Mouse (Mus musculus): Measurements from ENCODE around the gene Comp. TPM values are rescaled to one million over a fixed set of nuclear protein-coding genes. Genes with fewer than 3 reads are reported as not detected.

Comp gene
- polyA plus RNA-seq, 1 experiment from 2014 or later, result 0.42 TPM

DNA sequence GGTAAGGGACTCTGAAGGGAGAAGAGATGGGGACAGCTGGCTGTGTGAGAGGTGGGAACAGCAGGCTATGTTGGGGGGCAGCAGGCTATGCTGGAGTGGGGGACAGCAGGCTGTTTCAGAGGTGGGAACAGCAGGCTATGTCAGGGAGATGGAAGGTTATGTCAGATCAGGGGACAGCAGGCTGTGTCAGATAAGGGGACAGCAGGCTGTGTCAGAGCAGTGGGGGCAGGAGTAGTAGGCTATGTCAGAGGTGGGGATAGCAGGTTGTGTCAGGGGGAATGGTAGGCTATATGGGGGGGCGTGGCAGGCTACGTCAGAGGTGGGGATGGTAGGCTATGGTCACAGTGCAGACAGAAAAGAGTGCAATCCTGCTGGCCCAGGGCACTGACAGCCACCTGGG, 49.4 kb downstream of the Comp start:
- Histone ChIP-seq H3K9me3 (no peaks in the 10 kb centered on the region), H3K36me3 (no peaks in the 10 kb centered on the region), H3K27ac (no peak overlapping the region), H3K27me3 (no peaks in the 10 kb centered on the region), H3K4me2 (replicated peaks) (no peak overlapping the region), H3K4me3 (replicated peaks) (no peak overlapping the region), H3K4me1 (replicated peaks) (peaks cover 21% of the 10 kb centered on the region), H3K9ac (replicated peaks) (no peak overlapping the region)
- 85% methylated on average over 2 of the region's 2 CpGs for WGBS
- no peak for ATAC-seq

GRCm38 (mm10) chr8:70426300-70426907, 53.0 kb downstream of the Comp start:
- no peaks in the 10 kb centered on the region; the same call in 1 of the 2 replicates for H3K4me1 ChIP-seq (replicated peaks)
- H3K9ac ChIP-seq (replicated peaks), result no peak overlapping the region
- no peaks in the 10 kb centered on the region for H3K27me3 ChIP-seq
- no peak for ATAC-seq
- no peaks in the 10 kb centered on the region for H3K36me3 ChIP-seq
- 89% methylated on average over 2 of the region's 2 CpGs for WGBS
- no peak overlapping the region for H3K4me2 ChIP-seq (replicated peaks)
- no peak overlapping the region for H3K4me3 ChIP-seq (replicated peaks)
- no peak overlapping the region for H3K27ac ChIP-seq
- no peaks in the 10 kb centered on the region for H3K9me3 ChIP-seq

DNA sequence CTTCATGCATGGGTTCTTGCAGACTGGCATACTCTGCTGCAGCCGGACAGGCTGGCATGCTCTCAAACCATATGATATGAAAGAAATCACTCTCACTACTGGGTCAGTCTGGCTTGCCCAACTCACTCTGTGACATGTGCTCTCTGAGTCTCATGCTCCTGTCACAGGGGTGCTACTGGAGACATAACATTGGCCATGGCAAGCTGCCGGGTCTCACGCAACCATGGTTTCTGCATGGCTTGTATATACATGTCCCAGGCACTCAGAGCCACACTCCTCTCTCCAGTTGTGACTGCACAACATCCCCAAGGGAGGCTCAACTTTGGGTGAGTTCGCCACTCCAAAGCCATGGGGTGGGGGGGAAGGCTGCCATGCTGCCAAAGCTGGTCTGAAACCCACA, 57.9 kb downstream of the Comp start:
- H3K9ac ChIP-seq (replicated peaks), result no peak overlapping the region
- ATAC-seq, result no peak
- H3K4me3 ChIP-seq (replicated peaks), result no peak overlapping the region
- 96% methylated on average over 4 of the region's 4 CpGs for WGBS
- no peaks in the 10 kb centered on the region for H3K27me3 ChIP-seq
- 0 out of 2 replicates have a peak, but pooled peaks cover 3% of the 10 kb centered on the region for H3K4me1 ChIP-seq (replicated peaks)
- no peaks in the 10 kb centered on the region; the same call in 1 of the 2 replicates for H3K36me3 ChIP-seq
- H3K27ac ChIP-seq, result no peak overlapping the region
- no peaks in the 10 kb centered on the region for H3K9me3 ChIP-seq
- H3K4me2 ChIP-seq (replicated peaks), result no peak overlapping the region

Other genes starting within 250 kb of the Comp start
- gene Nr2c2ap, start 242.2 kb upstream of the Comp start, polyA plus RNA-seq (2015; fragmentation: Nextera tagmentation; extraction: Ambion mirVana), result 27.2 and 30.4 TPM in 2 replicates
- gene Rfxank, start 234.4 kb upstream of the Comp start, polyA plus RNA-seq (2015; fragmentation: Nextera tagmentation; extraction: Ambion mirVana), result 12.5 and 13.4 TPM in 2 replicates
- gene Borcs8, start 234.1 kb upstream of the Comp start, polyA plus RNA-seq (2015; fragmentation: Nextera tagmentation; extraction: Ambion mirVana), result 53.0 and 56.5 TPM in 2 replicates
- gene Mef2b, start 233.8 kb upstream of the Comp start, polyA plus RNA-seq (2015; fragmentation: Nextera tagmentation; extraction: Ambion mirVana), result 0.26 and 0.59 TPM in 2 replicates
- gene Tmem161a, start 201.2 kb upstream of the Comp start, polyA plus RNA-seq (2015; fragmentation: Nextera tagmentation; extraction: Ambion mirVana), result 44.6 and 49.5 TPM in 2 replicates
- 4.3 and 4.4 TPM in 2 replicates for gene Slc25a42, start 161.3 kb upstream of the Comp start, polyA plus RNA-seq (2015; fragmentation: Nextera tagmentation; extraction: Ambion mirVana)
- gene Sugp2, start 139.3 kb upstream of the Comp start, polyA plus RNA-seq (2015; fragmentation: Nextera tagmentation; extraction: Ambion mirVana), result 84.2 and 86.0 TPM in 2 replicates
- 74.2 and 77.6 TPM in 2 replicates for gene Armc6, start 139.1 kb upstream of the Comp start, polyA plus RNA-seq (2015; fragmentation: Nextera tagmentation; extraction: Ambion mirVana)
- gene Homer3, start 90.7 kb upstream of the Comp start, polyA plus RNA-seq (2015; fragmentation: Nextera tagmentation; extraction: Ambion mirVana), result 57.7 and 61.5 TPM in 2 replicates
- gene Ddx49, start 71.1 kb upstream of the Comp start, polyA plus RNA-seq (2015; fragmentation: Nextera tagmentation; extraction: Ambion mirVana), result 50.0 and 54.6 TPM in 2 replicates
- 273 and 290 TPM in 2 replicates for gene Cope, start 71.0 kb upstream of the Comp start, polyA plus RNA-seq (2015; fragmentation: Nextera tagmentation; extraction: Ambion mirVana)
- gene Cers1, start 57.8 kb upstream of the Comp start, polyA plus RNA-seq (2015; fragmentation: Nextera tagmentation; extraction: Ambion mirVana), result 23.7 and 26.2 TPM in 2 replicates
- 3.7 and 6.0 TPM in 2 replicates for gene Gdf1, start 43.7 kb upstream of the Comp start, polyA plus RNA-seq (2015; fragmentation: Nextera tagmentation; extraction: Ambion mirVana)
- gene Upf1, start 20.3 kb upstream of the Comp start, polyA plus RNA-seq (2015; fragmentation: Nextera tagmentation; extraction: Ambion mirVana), result 15.5 and 18.1 TPM in 2 replicates
- gene Crtc1, start 66.0 kb downstream of the Comp start, polyA plus RNA-seq (2015; fragmentation: Nextera tagmentation; extraction: Ambion mirVana), result 33.9 and 36.1 TPM in 2 replicates
- gene Klhl26, start 103.4 kb downstream of the Comp start, polyA plus RNA-seq (2015; fragmentation: Nextera tagmentation; extraction: Ambion mirVana), result 19.3 and 22.2 TPM in 2 replicates
- 60.6 and 61.5 TPM in 2 replicates for gene Tmem59l, start 113.8 kb downstream of the Comp start, polyA plus RNA-seq (2015; fragmentation: Nextera tagmentation; extraction: Ambion mirVana)
- 0.97 and 1.1 TPM in 2 replicates for gene Crlf1, start 119.6 kb downstream of the Comp start, polyA plus RNA-seq (2015; fragmentation: Nextera tagmentation; extraction: Ambion mirVana)
- 152 and 155 TPM in 2 replicates for gene Rex1bd, start 133.2 kb downstream of the Comp start, polyA plus RNA-seq (2015; fragmentation: Nextera tagmentation; extraction: Ambion mirVana)
- 680 and 755 TPM in 2 replicates for gene Uba52, start 137.2 kb downstream of the Comp start, polyA plus RNA-seq (2015; fragmentation: Nextera tagmentation; extraction: Ambion mirVana)
- 370 and 392 TPM in 2 replicates for gene Fkbp8, start 154.2 kb downstream of the Comp start, polyA plus RNA-seq (2015; fragmentation: Nextera tagmentation; extraction: Ambion mirVana)
- gene Kxd1, start 154.4 kb downstream of the Comp start, polyA plus RNA-seq (2015; fragmentation: Nextera tagmentation; extraction: Ambion mirVana), result 44.5 and 48.1 TPM in 2 replicates
- 17.8 and 18.0 TPM in 2 replicates for gene Ell, start 165.9 kb downstream of the Comp start, polyA plus RNA-seq (2015; fragmentation: Nextera tagmentation; extraction: Ambion mirVana)
- gene Isyna1, start 220.8 kb downstream of the Comp start, polyA plus RNA-seq (2015; fragmentation: Nextera tagmentation; extraction: Ambion mirVana), result 119 and 133 TPM in 2 replicates
- 123 and 129 TPM in 2 replicates for gene Ssbp4, start 235.3 kb downstream of the Comp start, polyA plus RNA-seq (2015; fragmentation: Nextera tagmentation; extraction: Ambion mirVana)
- 1.1 and 1.2 TPM in 2 replicates for gene Lrrc25, start 242.6 kb downstream of the Comp start, polyA plus RNA-seq (2015; fragmentation: Nextera tagmentation; extraction: Ambion mirVana)

Measured in midbrain, embryonic 13.5 days (tissue).